ENCODE assay signal across 18 mouse cellular contexts in genomic region chr2:6909921-6910320, GRCm38 (mm10).
DNase-seq lines count a peak whose midpoint lies in the region; ATAC-seq and TF ChIP-seq lines count a peak whose summit lies in the region.
"Had no signal": no experiment of that assay in that cellular context is flagged by ENCODE, and none has a peak within 500 bp of the region (broad histone marks: within the 10 kb centered on the region; RNA-seq: fewer than 3 reads in every experiment).

No protein-coding gene starts in this region.

- H3K9ac ChIP-seq in lung, postnatal 0 days (replicated peaks; ENCODE audit: low read depth), result no peak overlapping the region
- no peak overlapping the region for H3K9ac ChIP-seq in forebrain, postnatal 0 days
- H3K9ac ChIP-seq in liver, postnatal 0 days (replicated peaks), result no peak overlapping the region
- H3K9ac ChIP-seq: heart, embryonic 15.5 days had no signal

- H3K4me2 ChIP-seq in lung, postnatal 0 days (replicated peaks; ENCODE audit: low read depth, low read length), result no peak overlapping the region
- no peak overlapping the region for H3K4me2 ChIP-seq in forebrain, postnatal 0 days (ENCODE audit: low read depth)
- no peak overlapping the region for H3K4me2 ChIP-seq in liver, postnatal 0 days (ENCODE audit: low read depth, low read length)
- H3K4me2 ChIP-seq: heart, embryonic 15.5 days had no signal

- no peak for TF ChIP-seq CTCF in lung, postnatal 0 days (IDR thresholded peaks at IDR 0.05)
- TF ChIP-seq CTCF in forebrain, postnatal 0 days (IDR thresholded peaks at IDR 0.05; ENCODE audit: low read depth), result no peak
- no peak for TF ChIP-seq CTCF in liver, postnatal 0 days (IDR thresholded peaks at IDR 0.05; ENCODE audit: low read depth)

- H3K4me3 ChIP-seq in lung, postnatal 0 days (ENCODE audit: low read depth, low read length), result no peak overlapping the region
- no peak overlapping the region for H3K4me3 ChIP-seq in forebrain, postnatal 0 days (ENCODE audit: low read depth, low read length)
- H3K4me3 ChIP-seq in liver, postnatal 0 days (ENCODE audit: low read depth, low read length), result no peak overlapping the region
- H3K4me3 ChIP-seq: forebrain, embryonic 10.5 days; heart, embryonic 15.5 days; hindbrain, embryonic 10.5 days had no signal

- WGBS in lung, postnatal 0 days, result 49% methylated on average over 7 of the region's 7 CpGs
- 68% methylated on average over 7 of the region's 7 CpGs for WGBS in forebrain, postnatal 0 days
- WGBS in liver, postnatal 0 days (ENCODE audit: insufficient replicate concordance), result 65% methylated on average over 7 of the region's 7 CpGs

- peak; percentile 37; the same call in 1 of the 2 replicates for TF ChIP-seq EP300 in lung, postnatal 0 days (IDR thresholded peaks at IDR 0.05)
- TF ChIP-seq EP300 in liver, postnatal 0 days (IDR thresholded peaks at IDR 0.05; ENCODE audit: low read depth), result no peak

- H3K4me1 ChIP-seq in lung, postnatal 0 days (ENCODE audit: insufficient read depth, low read depth, low read length), result no peaks in the 10 kb centered on the region
- H3K4me1 ChIP-seq in forebrain, postnatal 0 days (ENCODE audit: insufficient read depth), result peaks cover 14% of the 10 kb centered on the region; the same call in 1 of the 2 replicates
- H3K4me1 ChIP-seq in liver, postnatal 0 days (ENCODE audit: insufficient read depth), result no peaks in the 10 kb centered on the region

- peak; percentile 6 for DNase-seq in ES-CJ7 (ENCODE audit: low read depth, low spot score)
- DNase-seq in NIH3T3 (ENCODE audit: low read depth), result peak; percentile 32
- peak; percentile 27 to 54 for DNase-seq in gastrocnemius, adult 8-10 months (ENCODE audit: low spot score in 2 of 2)
- DNase-seq in lung, postnatal 0 days (ENCODE audit: low spot score), result peak; percentile 74
- no peak for DNase-seq in thymus, postnatal 4 days
- DNase-seq in thymus, postnatal 14 days, result no peak
- no peak for DNase-seq in forebrain, postnatal 0 days
- no peak for DNase-seq in liver, postnatal 0 days
- DNase-seq: adrenal gland, postnatal 25 days; cerebellum, adult 9-10 months; kidney, adult 8-10 months; kidney, postnatal 36 days; left cerebral cortex, postnatal 4 days; midbrain, embryonic 14.5 days had no signal

- H3K27ac ChIP-seq in lung, postnatal 0 days (ENCODE audit: low read length), result peak overlapping the region; percentile 10; the same call in 1 of the 2 replicates
- no peak overlapping the region for H3K27ac ChIP-seq in forebrain, postnatal 0 days (ENCODE audit: low read depth, low read length)
- H3K27ac ChIP-seq in liver, postnatal 0 days (ENCODE audit: low read depth), result no peak overlapping the region
- H3K27ac ChIP-seq: forebrain, embryonic 10.5 days; heart, embryonic 15.5 days; hindbrain, embryonic 10.5 days had no signal

- H3K36me3 ChIP-seq in lung, postnatal 0 days (ENCODE audit: insufficient read depth, low read length), result no peaks in the 10 kb centered on the region
- no peaks in the 10 kb centered on the region for H3K36me3 ChIP-seq in forebrain, postnatal 0 days (ENCODE audit: insufficient read depth)
- no peaks in the 10 kb centered on the region for H3K36me3 ChIP-seq in liver, postnatal 0 days (replicated peaks; ENCODE audit: insufficient read depth, low read length)
- H3K36me3 ChIP-seq: forebrain, embryonic 10.5 days; G1E; heart, embryonic 15.5 days; hindbrain, embryonic 10.5 days had no signal

- H3K27me3 ChIP-seq in lung, postnatal 0 days (replicated peaks; ENCODE audit: insufficient read depth, low read length), result no peaks in the 10 kb centered on the region
- no peaks in the 10 kb centered on the region for H3K27me3 ChIP-seq in forebrain, postnatal 0 days (ENCODE audit: insufficient read depth, low read length)
- H3K27me3 ChIP-seq in liver, postnatal 0 days (ENCODE audit: insufficient read depth, low read length), result no peaks in the 10 kb centered on the region
- H3K27me3 ChIP-seq: heart, embryonic 15.5 days had no signal

- ATAC-seq in lung, postnatal 0 days, result peak; percentile 77
- no peak for ATAC-seq in forebrain, postnatal 0 days
- no peak for ATAC-seq in liver, postnatal 0 days

- no peaks in the 10 kb centered on the region for H3K9me3 ChIP-seq in lung, postnatal 0 days (ENCODE audit: low read length)
- H3K9me3 ChIP-seq in forebrain, postnatal 0 days (ENCODE audit: low read length), result no peaks in the 10 kb centered on the region
- no peaks in the 10 kb centered on the region for H3K9me3 ChIP-seq in liver, postnatal 0 days (ENCODE audit: low read length)
- H3K9me3 ChIP-seq: forebrain, embryonic 10.5 days; G1E; heart, embryonic 15.5 days; hindbrain, embryonic 10.5 days had no signal

Comparison
In these comparisons a context has a peak if more than half of its experiments do, and no peak if none do; other contexts are left out.
1. DNase-seq: peak in ES-CJ7 (single experiment), NIH3T3 (single experiment), gastrocnemius, adult 8-10 months (2 of 2) and lung, postnatal 0 days (single experiment); none in thymus, postnatal 4 days (single experiment), thymus, postnatal 14 days (single experiment), forebrain, postnatal 0 days (single experiment) and liver, postnatal 0 days (single experiment).